Mouse (Mus musculus): ENCODE results near the gene Ppp1r18. TPM values are rescaled to one million over a fixed set of nuclear protein-coding genes. Genes with fewer than 3 reads are reported as not detected.

Ppp1r18 gene
- polyA plus RNA-seq, 1 experiment, result 53.9 TPM

GRCm38 (mm10) chr17:35874721-35875120 is 9.3 kb downstream of the Ppp1r18 start:
- Histone ChIP-seq H3K4me1 (ENCODE audit: control insufficient read depth, insufficient read depth, low read length) (peaks cover 14% of the 10 kb centered on the region), H3K4me3 (replicated peaks; ENCODE audit: extremely low read depth, low read depth, low read length) (no peak overlapping the region)
- WGBS, result 57% methylated on average over 6 of the region's 6 CpGs
- TF ChIP-seq CTCF (IDR thresholded peaks at IDR 0.05; ENCODE audit: insufficient read depth, low read length) (no peak), POLR2A (IDR thresholded peaks at IDR 0.05; ENCODE audit: borderline replicate concordance, extremely low read depth, low read depth, low read length) (no peak)
- DNase-seq, result no peak

DNA sequence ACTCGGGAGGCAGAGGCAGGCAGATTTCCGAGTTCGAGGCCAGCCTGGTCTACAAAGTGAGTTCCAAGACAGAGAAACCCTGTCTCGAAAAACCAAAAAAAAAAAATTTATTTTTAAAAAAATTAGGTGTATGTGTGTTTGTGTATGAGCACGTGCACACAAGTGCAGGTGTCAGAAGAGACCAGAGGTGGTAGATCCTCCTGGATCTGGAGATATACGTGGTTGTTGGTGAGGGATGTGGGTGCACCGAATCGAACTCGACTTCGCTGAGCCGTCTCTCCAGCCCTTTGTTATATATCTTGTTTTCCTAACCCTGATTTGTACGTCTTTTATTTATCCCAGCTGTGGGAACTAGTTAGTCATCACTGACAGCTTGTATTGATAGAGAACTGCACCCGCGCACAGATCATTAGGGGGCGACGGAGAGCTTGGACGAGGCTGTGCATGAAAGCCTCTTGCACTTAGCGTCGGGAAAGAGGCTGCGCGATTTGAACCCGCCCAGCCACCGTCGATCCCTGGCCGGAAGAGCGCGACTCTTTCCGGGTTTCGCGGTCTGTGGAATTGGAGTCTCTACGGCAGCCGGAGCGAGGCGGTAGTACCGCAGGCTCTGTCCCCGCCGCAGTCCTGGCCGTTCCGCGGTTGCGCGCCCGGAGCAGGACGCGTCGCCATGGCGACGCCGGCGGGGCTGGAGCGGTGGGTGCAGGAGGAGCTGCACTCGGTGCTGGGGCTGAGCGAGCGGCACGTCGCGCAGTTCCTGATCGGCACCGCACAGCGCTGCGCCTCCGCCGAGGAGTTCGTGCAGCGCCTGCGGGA is 14.1 kb downstream of the Ppp1r18 start, which contains the start of gene Dhx16:
Gene Dhx16 (plus strand): TSS at position 575 of the 813 bp plus-strand sequence.
- peak; percentile 83 for TF ChIP-seq CTCF (IDR thresholded peaks at IDR 0.05; ENCODE audit: insufficient read depth, low read length)
- peak; percentile 71; the same call in 1 of the 2 replicates for TF ChIP-seq POLR2A (IDR thresholded peaks at IDR 0.05; ENCODE audit: borderline replicate concordance, extremely low read depth, low read depth, low read length)
- Histone ChIP-seq H3K4me3 (replicated peaks; ENCODE audit: extremely low read depth, low read depth, low read length) (peak within 1 kb of the TSS; percentile 82), H3K4me1 (ENCODE audit: control insufficient read depth, insufficient read depth, low read length) (peaks cover 6% of the 10 kb centered on the region)
- 5% methylated on average over 66 of the region's 66 CpGs for WGBS
- peak; percentile 94 for DNase-seq

GRCm38 (mm10) chr17:35882924-35883323 is 17.5 kb downstream of the Ppp1r18 start:
- H3K4me3 ChIP-seq (replicated peaks; ENCODE audit: extremely low read depth, low read depth, low read length), result no peak overlapping the region
- TF ChIP-seq POLR2A (IDR thresholded peaks at IDR 0.05; ENCODE audit: borderline replicate concordance, extremely low read depth, low read depth, low read length), result no peak
- TF ChIP-seq CTCF (IDR thresholded peaks at IDR 0.05; ENCODE audit: insufficient read depth, low read length), result no peak
- 87% methylated on average over 17 of the region's 17 CpGs for WGBS
- peaks cover 6% of the 10 kb centered on the region for H3K4me1 ChIP-seq (ENCODE audit: control insufficient read depth, insufficient read depth, low read length)
- no peak for DNase-seq

- no peak for DNase-seq
- 94% methylated on average over 14 of the region's 14 CpGs for WGBS
- H3K4me1 ChIP-seq (ENCODE audit: control insufficient read depth, insufficient read depth, low read length), result peaks cover 6% of the 10 kb centered on the region
- TF ChIP-seq POLR2A (IDR thresholded peaks at IDR 0.05; ENCODE audit: borderline replicate concordance, extremely low read depth, low read depth, low read length), result no peak
- TF ChIP-seq CTCF (IDR thresholded peaks at IDR 0.05; ENCODE audit: insufficient read depth, low read length), result no peak
- no peak overlapping the region for H3K4me3 ChIP-seq (replicated peaks; ENCODE audit: extremely low read depth, low read depth, low read length)
Observed at GRCm38 (mm10) chr17:35883777-35884176, 18.4 kb downstream of the Ppp1r18 start.

DNA sequence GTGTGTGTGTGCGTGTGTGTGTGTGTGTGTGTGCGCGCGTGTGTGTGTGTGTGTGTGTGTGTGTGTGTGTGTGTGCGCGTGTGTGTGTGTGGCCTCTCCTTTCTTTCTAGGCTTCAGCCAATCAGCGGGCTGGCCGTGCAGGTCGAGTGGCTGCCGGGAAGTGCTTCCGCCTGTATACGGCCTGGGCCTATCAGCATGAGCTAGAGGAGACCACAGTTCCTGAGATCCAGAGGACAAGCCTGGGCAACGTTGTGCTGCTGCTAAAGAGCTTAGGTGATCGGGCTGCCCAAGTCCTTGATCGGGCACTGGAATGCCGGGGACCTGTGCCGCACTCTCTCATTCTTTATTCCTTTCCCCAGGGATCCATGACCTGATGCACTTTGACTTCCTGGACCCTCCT is 22.3 kb downstream of the Ppp1r18 start:
- 74% methylated on average over 16 of the region's 17 CpGs for WGBS
- no peak for DNase-seq
- Histone ChIP-seq H3K4me3 (replicated peaks; ENCODE audit: extremely low read depth, low read depth, low read length) (no peak overlapping the region), H3K4me1 (ENCODE audit: control insufficient read depth, insufficient read depth, low read length) (no peaks in the 10 kb centered on the region)
- no peak for TF ChIP-seq POLR2A (IDR thresholded peaks at IDR 0.05; ENCODE audit: borderline replicate concordance, extremely low read depth, low read depth, low read length)

DNA sequence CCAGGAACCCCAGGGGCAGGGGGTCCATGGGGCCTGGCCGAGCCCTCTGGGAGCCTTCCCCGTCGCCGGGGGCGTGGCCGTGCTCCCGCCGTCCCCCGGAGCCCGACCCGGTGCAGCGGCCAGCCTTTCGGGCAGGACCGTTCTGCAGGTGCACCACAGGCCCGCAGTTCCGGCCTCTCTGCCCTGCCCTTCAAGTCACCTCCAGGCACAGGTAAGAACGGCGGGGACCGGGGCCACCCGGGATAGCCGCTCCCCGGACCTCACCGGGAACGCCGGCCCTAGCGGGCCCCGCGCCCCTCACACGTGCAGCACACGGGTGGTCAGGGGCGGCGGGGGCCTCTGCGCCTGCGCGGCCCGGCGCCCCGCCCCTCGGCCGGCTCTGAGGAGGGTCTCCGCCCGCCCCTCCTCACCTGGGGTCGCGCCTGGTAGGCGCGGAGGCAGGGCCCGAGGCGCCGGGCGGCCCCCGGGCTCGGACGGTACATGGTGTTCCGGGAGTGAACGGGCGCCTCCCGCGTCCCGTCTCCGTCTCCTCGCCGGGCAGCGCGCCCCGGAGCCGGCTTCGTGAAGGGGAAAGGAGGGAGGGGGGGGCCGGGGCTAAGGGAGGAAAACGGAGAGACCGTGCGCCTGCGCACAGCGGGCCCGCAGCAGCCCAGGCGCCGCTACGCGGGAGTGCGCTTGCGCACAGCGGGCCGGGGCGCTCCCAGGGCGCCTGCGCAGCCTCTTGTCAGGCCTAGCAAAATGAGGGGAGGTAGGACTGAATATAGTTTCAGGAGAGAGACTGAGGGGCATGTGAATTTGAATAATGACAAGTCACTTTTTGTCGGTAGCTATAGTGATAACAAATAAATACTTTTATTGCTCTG is 31.6 kb downstream of the Ppp1r18 start, which contains the start of gene 2310061I04Rik:
Gene 2310061I04Rik (minus strand): TSS at position 651 of the 863 bp plus-strand sequence.
- Histone ChIP-seq H3K4me3 (replicated peaks; ENCODE audit: extremely low read depth, low read depth, low read length) (peak within 1 kb of the TSS; percentile 79), H3K4me1 (ENCODE audit: control insufficient read depth, insufficient read depth, low read length) (peaks cover 7% of the 10 kb centered on the region; the same call in 1 of the 2 replicates)
- 1% methylated on average over 86 of the region's 86 CpGs for WGBS
- TF ChIP-seq CTCF (IDR thresholded peaks at IDR 0.05; ENCODE audit: insufficient read depth, low read length) (no peak), POLR2A (IDR thresholded peaks at IDR 0.05; ENCODE audit: borderline replicate concordance, extremely low read depth, low read depth, low read length) (no peak)
- peak; percentile 80 for DNase-seq

GRCm38 (mm10) chr17:35897644-35898573 is 32.5 kb downstream of the Ppp1r18 start:
- peaks cover 7% of the 10 kb centered on the region; the same call in 1 of the 2 replicates for H3K4me1 ChIP-seq (ENCODE audit: control insufficient read depth, insufficient read depth, low read length)
- no peak for DNase-seq
- 43% methylated on average over 23 of the region's 23 CpGs for WGBS
- H3K4me3 ChIP-seq (replicated peaks; ENCODE audit: extremely low read depth, low read depth, low read length), result no peak overlapping the region
- TF ChIP-seq CTCF (IDR thresholded peaks at IDR 0.05; ENCODE audit: insufficient read depth, low read length) (no peak), POLR2A (IDR thresholded peaks at IDR 0.05; ENCODE audit: borderline replicate concordance, extremely low read depth, low read depth, low read length) (no peak)

DNA sequence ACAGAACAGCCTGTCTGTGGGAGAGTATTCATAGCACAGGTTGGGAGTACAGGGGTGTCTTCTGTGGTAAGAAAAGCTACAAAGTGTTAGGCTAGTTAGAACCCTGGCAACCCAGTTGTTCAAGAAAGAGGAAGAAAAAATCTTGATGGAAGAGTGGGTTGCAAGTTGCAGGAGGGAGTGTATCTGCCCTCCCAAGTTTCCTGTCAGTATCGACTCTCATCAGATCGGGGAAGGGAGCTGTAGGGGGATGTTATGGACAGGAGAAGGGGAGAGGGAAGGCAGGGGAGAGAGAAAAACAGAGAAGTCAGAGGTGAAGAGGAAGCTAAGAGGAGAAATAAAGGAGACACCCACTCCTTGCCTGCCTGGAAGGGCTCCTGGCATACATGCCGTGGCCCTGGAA is 35.2 kb downstream of the Ppp1r18 start:
- 78% methylated on average over 3 of the region's 3 CpGs for WGBS
- TF ChIP-seq CTCF (IDR thresholded peaks at IDR 0.05; ENCODE audit: insufficient read depth, low read length), result no peak
- no peak for TF ChIP-seq POLR2A (IDR thresholded peaks at IDR 0.05; ENCODE audit: borderline replicate concordance, extremely low read depth, low read depth, low read length)
- peaks cover 11% of the 10 kb centered on the region; the same call in 1 of the 2 replicates for H3K4me1 ChIP-seq (ENCODE audit: control insufficient read depth, insufficient read depth, low read length)
- no peak for DNase-seq
- H3K4me3 ChIP-seq (replicated peaks; ENCODE audit: extremely low read depth, low read depth, low read length), result no peak overlapping the region

Measured in lung, adult 2 months (tissue).